20 mouse cellular contexts compared by ENCODE assay signal in genomic region chr16:33944126-33944525, GRCm38 (mm10). TPM values are rescaled to one million over a fixed set of nuclear protein-coding genes. Genes with fewer than 3 reads are reported as not detected.
DNase-seq lines count a peak whose midpoint lies in the region; ATAC-seq lines count a peak whose summit lies in the region.
"Had no signal": no experiment of that assay in that cellular context is flagged by ENCODE, and none has a peak within 500 bp of the region (broad histone marks: within the 10 kb centered on the region; RNA-seq: fewer than 3 reads in every experiment).

No protein-coding gene starts in this region.

- no peaks in the 10 kb centered on the region for H3K27me3 ChIP-seq in heart, embryonic 13.5 days (replicated peaks)
- no peaks in the 10 kb centered on the region for H3K27me3 ChIP-seq in heart, embryonic 10.5 days (ENCODE audit: insufficient read depth, poor library complexity, severe bottlenecking)
- H3K27me3 ChIP-seq: hindbrain, embryonic 15.5 days; limb, embryonic 12.5 days; liver, embryonic 13.5 days had no signal

- H3K36me3 ChIP-seq in heart, embryonic 13.5 days: peaks cover 19% of the 10 kb centered on the region
- H3K36me3 ChIP-seq in heart, embryonic 10.5 days: peaks cover 14% of the 10 kb centered on the region; the same call in 1 of the 2 replicates
- H3K36me3 ChIP-seq: G1E; hindbrain, embryonic 15.5 days had no signal

- no peak overlapping the region for H3K9ac ChIP-seq in heart, embryonic 13.5 days
- H3K9ac ChIP-seq: forebrain, embryonic 13.5 days; hindbrain, embryonic 15.5 days; limb, embryonic 12.5 days; liver, embryonic 13.5 days had no signal

- no peak for ATAC-seq in heart, embryonic 13.5 days (ENCODE audit: extremely low read depth, insufficient number of reproducible peaks, low FRiP score, low TSS enrichment)
- ATAC-seq: forebrain, embryonic 13.5 days; intestine, embryonic 16.5 days had no signal

- H3K4me3 ChIP-seq in heart, embryonic 13.5 days: no peak overlapping the region
- no peak overlapping the region for H3K4me3 ChIP-seq in heart, embryonic 10.5 days
- H3K4me3 ChIP-seq: forebrain, embryonic 13.5 days; hindbrain, embryonic 15.5 days; limb, embryonic 12.5 days; liver, embryonic 13.5 days; megakaryocyte, embryonic 14.5 days; myocyte had no signal

- peak; percentile 61 for DNase-seq in cerebellum, adult 11-12 months
- DNase-seq in cerebellum, adult 8-10 months: no peak
- DNase-seq in heart, embryonic 10.5 days (ENCODE audit: low spot score): no peak
- DNase-seq in MN1 (ENCODE audit: low spot score): peak; percentile 38
- peak; percentile 48 to 50 for DNase-seq in cerebellum, postnatal 36 days
- no peak for DNase-seq in urinary bladder, adult 18-20 months (ENCODE audit: low spot score in 2 of 2)
- DNase-seq: gastrocnemius, postnatal 14 days; heart, postnatal 14 days; liver, embryonic 13.5 days; lung, postnatal 14 days; midbrain, embryonic 14.5 days; thymus, postnatal 25 days had no signal

- H3K9me3 ChIP-seq in heart, embryonic 13.5 days: no peaks in the 10 kb centered on the region
- H3K9me3 ChIP-seq in heart, embryonic 10.5 days: no peaks in the 10 kb centered on the region
- H3K9me3 ChIP-seq: forebrain, embryonic 13.5 days; G1E; hindbrain, embryonic 15.5 days; limb, embryonic 12.5 days; liver, embryonic 13.5 days; megakaryocyte, embryonic 14.5 days had no signal

- 79% methylated on average over 4 of the region's 4 CpGs for WGBS in heart, embryonic 13.5 days
- WGBS in heart, embryonic 10.5 days: 87% methylated on average over 4 of the region's 4 CpGs

- peaks cover 83% of the 10 kb centered on the region for H3K4me1 ChIP-seq in heart, embryonic 13.5 days
- H3K4me1 ChIP-seq in heart, embryonic 10.5 days: peaks cover 66% of the 10 kb centered on the region

- peak overlapping the region; percentile 60 for H3K27ac ChIP-seq in heart, embryonic 13.5 days (replicated peaks)
- no peak overlapping the region for H3K27ac ChIP-seq in heart, embryonic 10.5 days
- H3K27ac ChIP-seq: forebrain, embryonic 13.5 days; hindbrain, embryonic 15.5 days; limb, embryonic 12.5 days; liver, embryonic 13.5 days had no signal

- H3K4me2 ChIP-seq in heart, embryonic 13.5 days: no peak overlapping the region
- H3K4me2 ChIP-seq: forebrain, embryonic 13.5 days; hindbrain, embryonic 15.5 days; limb, embryonic 12.5 days; liver, embryonic 13.5 days had no signal

RNA-seq across cellular contexts. Expression of gene Umps, which starts 22.7 kb away (rescaled TPM):
- 32.9 and 33.4 TPM in 2 replicates for polyA plus RNA-seq in heart, embryonic 13.5 days (2015; fragmentation: Nextera tagmentation; extraction: Ambion mirVana)
- polyA plus RNA-seq in heart, embryonic 10.5 days (2016; fragmentation: Nextera tagmentation; extraction: Ambion mirVana): 52.2 and 76.3 TPM in 2 replicates

Comparison
In these comparisons a context has a peak if more than half of its experiments do, and no peak if none do; other contexts are left out.
1. DNase-seq: peak in cerebellum, adult 11-12 months (single experiment), MN1 (single experiment) and cerebellum, postnatal 36 days (2 of 2); none in cerebellum, adult 8-10 months (single experiment), heart, embryonic 10.5 days (single experiment) and urinary bladder, adult 18-20 months (0 of 2).